In genomic region chr4:116685402-116686061, GRCm38 (mm10) we compare ENCODE assay signal across 8 mouse cellular contexts. TPM values are rescaled to one million over a fixed set of nuclear protein-coding genes. Genes with fewer than 3 reads are reported as not detected.
A peak's percentile ranks its signal among the peaks of the same experiment; 100 is the strongest.
DNase-seq lines count a peak whose midpoint lies in the region; ATAC-seq and TF ChIP-seq lines count a peak whose summit lies in the region.

Gene Prdx1 (plus strand): TSS chr4:116685544.

- H3K27ac ChIP-seq in forebrain, postnatal 0 days (ENCODE audit: low read depth, low read length), result peak within 1 kb of the TSS; percentile 87
- peak within 1 kb of the TSS; percentile 98 for H3K27ac ChIP-seq in lung, embryonic 15.5 days

- peak within 1 kb of the TSS; percentile 77 for H3K4me3 ChIP-seq in G1E (ENCODE audit: low read depth, low read length)
- H3K4me3 ChIP-seq in forebrain, postnatal 0 days (ENCODE audit: low read depth, low read length), result peak within 1 kb of the TSS; percentile 57
- H3K4me3 ChIP-seq in lung, embryonic 15.5 days, result peak within 1 kb of the TSS; percentile 82

- H3K4me2 ChIP-seq in forebrain, postnatal 0 days (ENCODE audit: low read depth), result peak within 1 kb of the TSS; percentile 64
- H3K4me2 ChIP-seq in lung, embryonic 15.5 days, result peak within 1 kb of the TSS; percentile 65

- H3K9ac ChIP-seq in forebrain, postnatal 0 days, result peak within 1 kb of the TSS; percentile 71
- H3K9ac ChIP-seq in lung, embryonic 15.5 days, result peak within 1 kb of the TSS; percentile 78

- H3K27me3 ChIP-seq in G1E (ENCODE audit: insufficient read depth, low read length), result no peaks in the 10 kb centered on the region
- H3K27me3 ChIP-seq in forebrain, postnatal 0 days (ENCODE audit: insufficient read depth, low read length), result no peaks in the 10 kb centered on the region
- H3K27me3 ChIP-seq in lung, embryonic 15.5 days, result no peaks in the 10 kb centered on the region

- no peaks in the 10 kb centered on the region for H3K9me3 ChIP-seq in G1E (replicated peaks)
- no peaks in the 10 kb centered on the region for H3K9me3 ChIP-seq in forebrain, postnatal 0 days (ENCODE audit: low read length)
- H3K9me3 ChIP-seq in lung, embryonic 15.5 days, result no peaks in the 10 kb centered on the region

- WGBS in forebrain, postnatal 0 days, result 1% methylated on average over 56 of the region's 56 CpGs
- under 1% methylated on average over 53 of the region's 56 CpGs for WGBS in lung, embryonic 15.5 days

- peaks cover 36% of the 10 kb centered on the region for H3K36me3 ChIP-seq in G1E (replicated peaks)
- H3K36me3 ChIP-seq in forebrain, postnatal 0 days (ENCODE audit: insufficient read depth), result peaks cover 8% of the 10 kb centered on the region; the same call in 1 of the 2 replicates
- peaks cover 28% of the 10 kb centered on the region for H3K36me3 ChIP-seq in lung, embryonic 15.5 days

- peak; percentile 54 for ATAC-seq in G1E (ENCODE audit: extremely low read depth, insufficient number of reproducible peaks, low FRiP score, poor library complexity, severe bottlenecking)
- ATAC-seq in forebrain, postnatal 0 days, result peak; percentile 98
- ATAC-seq in lung, embryonic 15.5 days (ENCODE audit: borderline replicate concordance, extremely low read depth, low FRiP score, low TSS enrichment), result peak; percentile 97

- DNase-seq in G1E (ENCODE audit: low spot score), result peak; percentile 76
- peak; percentile 85 to 86 for DNase-seq in cerebellum, adult 18-20 months
- DNase-seq in forebrain, postnatal 0 days, result peak; percentile 95
- DNase-seq in heart, postnatal 4 days, result peak; percentile 99
- DNase-seq in layer of hippocampus, adult 8-10 months (ENCODE audit: low spot score in 2 of 2), result peak; percentile 86 to 88
- DNase-seq in ovary, adult 18-20 months (ENCODE audit: low spot score), result peak; percentile 89
- DNase-seq in thymus, postnatal 0 days (ENCODE audit: low spot score), result peak; percentile 95

- TF ChIP-seq CTCF in G1E (IDR thresholded peaks at IDR 0.05; ENCODE audit: low read depth, low read length), result peak; percentile 39; the same call in 1 of the 2 replicates
- TF ChIP-seq CTCF in forebrain, postnatal 0 days (IDR thresholded peaks at IDR 0.05; ENCODE audit: low read depth), result peak; percentile 93

- H3K4me1 ChIP-seq in G1E (ENCODE audit: insufficient read depth, low read depth, low read length), result peaks cover 64% of the 10 kb centered on the region
- peaks cover 6% of the 10 kb centered on the region; the same call in 1 of the 2 replicates for H3K4me1 ChIP-seq in forebrain, postnatal 0 days (ENCODE audit: insufficient read depth)
- H3K4me1 ChIP-seq in lung, embryonic 15.5 days, result peaks cover 12% of the 10 kb centered on the region

RNA-seq across cellular contexts. Expression of gene Prdx1, which starts in this region (rescaled TPM):
- total RNA-seq in G1E (2014; fragmentation: Nextera tagmentation) (113 and 129 TPM in 2 replicates), G1E (2017) (298 and 303 TPM in 2 replicates)
- polyA plus RNA-seq in G1E (2012), result 14.8 and 16.1 TPM in 2 replicates
- total RNA-seq in forebrain, postnatal 0 days (2014; rRNA removed), result 204 and 235 TPM in 2 replicates
- polyA plus RNA-seq in forebrain, postnatal 0 days (2015; fragmentation: Nextera tagmentation; extraction: Ambion mirVana), result 593 and 661 TPM in 2 replicates
- total RNA-seq in heart, postnatal 4 days (2021), result 100 to 1,000 TPM; 393 to 438 TPM
- total RNA-seq in layer of hippocampus, adult 8-10 months (2022), result 100 to 1,000 TPM; 181 to 205 (median 195) TPM
- 1,493 and 1,538 TPM in 2 replicates for polyA plus RNA-seq in lung, embryonic 15.5 days (2015; fragmentation: Nextera tagmentation; extraction: Ambion mirVana)
- polyA plus RNA-seq in thymus, postnatal 0 days (2015; fragmentation: Nextera tagmentation; extraction: Ambion mirVana), result 1,118 and 1,206 TPM in 2 replicates

Comparison
In these comparisons a context has a peak if more than half of its experiments do, and no peak if none do; other contexts are left out.
1. Peak in every context shown above with its lines: DNase-seq, ATAC-seq, H3K4me3 ChIP-seq and H3K27ac ChIP-seq.
2. RNA of gene Prdx1 (polyA plus RNA-seq): 1,493 to 1,538 TPM in lung, embryonic 15.5 days, 1,118 to 1,206 TPM in thymus, postnatal 0 days and 593 to 661 TPM in forebrain, postnatal 0 days; 14.8 to 16.1 TPM in G1E; every median in the first group is over 10 times any median in the second.